In genomic region chr6:135971481-135971880, GRCm38 (mm10) we compare ENCODE assay signal across 27 mouse cellular contexts.
A peak's percentile ranks its signal among the peaks of the same experiment; 100 is the strongest.
DNase-seq lines count a peak whose midpoint lies in the region; ATAC-seq lines count a peak whose summit lies in the region.
"Had no signal": no experiment of that assay in that cellular context is flagged by ENCODE, and none has a peak within 500 bp of the region (broad histone marks: within the 10 kb centered on the region; RNA-seq: fewer than 3 reads in every experiment).

No protein-coding gene starts in this region.

- no peaks in the 10 kb centered on the region for H3K9me3 ChIP-seq in heart, embryonic 11.5 days (replicated peaks; ENCODE audit: control insufficient read depth, low read length)
- H3K9me3 ChIP-seq: embryonic facial prominence, embryonic 12.5 days; forebrain, embryonic 15.5 days; midbrain, embryonic 13.5 days; neural tube, embryonic 13.5 days had no signal

- H3K4me3 ChIP-seq in heart, embryonic 11.5 days (ENCODE audit: low read depth, low read length), result no peak overlapping the region
- H3K4me3 ChIP-seq: embryonic facial prominence, embryonic 12.5 days; forebrain, embryonic 15.5 days; left cerebral cortex, adult 2 months; midbrain, embryonic 13.5 days; neural tube, embryonic 13.5 days had no signal

- H3K36me3 ChIP-seq in heart, embryonic 11.5 days (ENCODE audit: control insufficient read depth, insufficient read depth, low read length), result no peaks in the 10 kb centered on the region
- H3K36me3 ChIP-seq: embryonic facial prominence, embryonic 12.5 days; forebrain, embryonic 15.5 days; midbrain, embryonic 13.5 days; neural tube, embryonic 13.5 days had no signal

- no peak for ATAC-seq in heart, embryonic 11.5 days (replicated peaks; ENCODE audit: insufficient number of reproducible peaks, low FRiP score, low TSS enrichment)
- ATAC-seq: activated CD4-positive, CD25-positive, alpha-beta regulatory T cell, adult 4 months; forebrain, embryonic 15.5 days; hindbrain, embryonic 16.5 days; midbrain, embryonic 13.5 days had no signal

- no peaks in the 10 kb centered on the region for H3K4me1 ChIP-seq in heart, embryonic 11.5 days (ENCODE audit: control insufficient read depth, insufficient read depth, low read length)

- H3K9ac ChIP-seq in heart, embryonic 11.5 days (ENCODE audit: low read depth, low read length), result no peak overlapping the region
- H3K9ac ChIP-seq: embryonic facial prominence, embryonic 12.5 days; forebrain, embryonic 15.5 days; liver, embryonic 14.5 days; midbrain, embryonic 13.5 days; neural tube, embryonic 13.5 days had no signal

- no peak overlapping the region for H3K4me2 ChIP-seq in heart, embryonic 11.5 days
- H3K4me2 ChIP-seq: embryonic facial prominence, embryonic 12.5 days; forebrain, embryonic 15.5 days; midbrain, embryonic 13.5 days; neural tube, embryonic 13.5 days had no signal

- H3K27ac ChIP-seq in heart, embryonic 11.5 days (ENCODE audit: low read depth, low read length), result no peak overlapping the region
- H3K27ac ChIP-seq: embryonic facial prominence, embryonic 12.5 days; forebrain, embryonic 15.5 days; left cerebral cortex, adult 2 months; liver, embryonic 14.5 days; macrophage; midbrain, embryonic 13.5 days; neural tube, embryonic 13.5 days had no signal

- 87% methylated on average over 4 of the region's 4 CpGs for WGBS in heart, embryonic 11.5 days (ENCODE audit: insufficient replicate concordance)

- peak; percentile 55 for DNase-seq in heart, adult 11 months
- no peak for DNase-seq in heart, postnatal 36 days
- peak; percentile 77 for DNase-seq in cerebellum, adult 11 months
- peak; percentile 90 for DNase-seq in cerebellum, adult 9-10 months
- peak; percentile 83 to 85 for DNase-seq in cerebellum, postnatal 36 days
- no peak for DNase-seq in layer of hippocampus, postnatal 36 days
- DNase-seq: adrenal gland, adult 2 months; adrenal gland, postnatal 36 days; embryo, embryonic 11 days; heart, postnatal 14 days; kidney, adult 2 months; kidney, postnatal 36 days; layer of hippocampus, adult 9-11 months; liver; lung, adult 2 months; lung, postnatal 10 days had no signal

- no peaks in the 10 kb centered on the region for H3K27me3 ChIP-seq in heart, embryonic 11.5 days (ENCODE audit: control insufficient read depth, insufficient read depth, low read length)
- H3K27me3 ChIP-seq: CH12.LX; embryonic facial prominence, embryonic 12.5 days; forebrain, embryonic 15.5 days; midbrain, embryonic 13.5 days; neural tube, embryonic 13.5 days had no signal

- intact Hi-C loops in heart, postnatal 36 days (cut with DNase I), result no loop called here

Comparison
In these comparisons a context has a peak if more than half of its experiments do, and no peak if none do; other contexts are left out.
1. DNase-seq: peak in heart, adult 11 months (single experiment), cerebellum, adult 11 months (single experiment), cerebellum, adult 9-10 months (single experiment) and cerebellum, postnatal 36 days (2 of 2); none in heart, postnatal 36 days (0 of 2) and layer of hippocampus, postnatal 36 days (0 of 2).